Mouse (Mus musculus) Patski (cell line): ENCODE measurements around the gene Mtg2. TPM values are rescaled to one million over a fixed set of nuclear protein-coding genes. Genes with fewer than 3 reads are reported as not detected.

Source experiments
- ATAC-seq: fragments of 100-300 bp; one replicate; pipeline ENCODE4 v1.8.0; 2021
- CTCF ChIA-PET: fragments of 350-600 bp; sonication (Branson Sonifier 250); formaldehyde crosslinking; loops from one replicate; lab custom pipeline; 2022; ENCODE audit warnings: inconsistent platforms; lab: Charles Lee
- POLR2A ChIA-PET: fragments of 350-600 bp; sonication (Branson Sonifier 250); formaldehyde crosslinking; loops from one replicate; lab custom pipeline; 2022; ENCODE audit warnings: antibody characterized with exemption, inconsistent platforms; lab: Charles Lee
- DNase-seq: peaks from one replicate; pipeline ENCODE4 v3.0.0-alpha.2; 2011; ENCODE audit warnings: low read depth, low spot score
- H3K27me3 ChIP-seq: fragments of 371-371 bp; one replicate; pipeline ENCODE4 v1.5.1; 2021
- CTCF ChIP-seq: fragments of 100-300 bp; IDR thresholded peaks from one replicate; pipeline ENCODE4 v1.5.1; 2021
- in situ Hi-C: fragments of 300-500 bp; cut with MboI; formaldehyde crosslinking; loops from 3 replicates; pipeline ENCODE4 v1.11.1; 2018; ENCODE audit warnings: low pct_unique_long_range_greater_than_20kb, mixed read lengths
- polyA plus RNA-seq: library from polyadenylated mRNA; unstranded; gene quantifications from one replicate; pipeline ENCODE4 v1.2.3, GENCODE M21; 2021

The Mtg2 gene
- 22.4 TPM for polyA plus RNA-seq

- POLR2A ChIA-PET, result interaction anchor here (0.7 to 1.7 kb wide), 7 partner anchors 8 to 49 kb away, joined by 3 to 6 read pairs (median 3); partner anchors contain the start of gene Osbpl2
- no peak for TF ChIP-seq CTCF
- in situ Hi-C loops, result loop anchor here (10.0 kb wide), 2 partner anchors 54 to 184 kb away; partner anchors contain the start of gene Rps21
- DNase-seq (no peak), ATAC-seq (peak; percentile 84)
- H3K27me3 ChIP-seq, result no peaks in the 10 kb centered on the region
- CTCF ChIA-PET, result interaction anchor here (1.4 kb wide), 2 partner anchors 9 to 18 kb away, joined by 3 to 5 read pairs; no protein-coding TSS in a partner anchor
Measured at GRCm38 (mm10) chr2:180070481-180071453, at the start of gene Mtg2. Gene Mtg2 (plus strand): TSS chr2:180070588.

GRCm38 (mm10) chr2:180020919-180021318, 49.5 kb upstream of the Mtg2 start:
- DNase-seq (no peak), ATAC-seq (no peak)
- H3K27me3 ChIP-seq, result peaks cover 9% of the 10 kb centered on the region
- ChIA-PET CTCF (no interaction called here), POLR2A (no interaction called here)
- TF ChIP-seq CTCF, result no peak
- in situ Hi-C loops, result no loop called here

GRCm38 (mm10) chr2:180022751-180023150, 47.6 kb upstream of the Mtg2 start:
- ChIA-PET POLR2A (no interaction called here), CTCF (no interaction called here)
- TF ChIP-seq CTCF, result no peak
- in situ Hi-C loops, result no loop called here
- peaks cover 9% of the 10 kb centered on the region for H3K27me3 ChIP-seq
- no peak for ATAC-seq
- DNase-seq, result no peak

GRCm38 (mm10) chr2:180024401-180025098, 45.8 kb upstream of the Mtg2 start, which contains the start of gene Lsm14b:
Gene Lsm14b (plus strand): TSS chr2:180024987.
- peaks cover 9% of the 10 kb centered on the region for H3K27me3 ChIP-seq
- in situ Hi-C loops, result no loop called here
- ChIA-PET CTCF (no interaction called here), POLR2A (interaction anchor here (1.3 to 1.8 kb wide), 4 partner anchors 11 to 44 kb away, joined by 4 to 11 read pairs (median 5); partner anchors contain the start of genes Psma7 and Ss18l1)
- DNase-seq (peak; percentile 62), ATAC-seq (peak; percentile 95)
- no peak for TF ChIP-seq CTCF

GRCm38 (mm10) chr2:180025135-180025860, 45.1 kb upstream of the Mtg2 start:
- ATAC-seq, result peak; percentile 22
- no peak for DNase-seq
- POLR2A ChIA-PET, result interaction anchor here (0.8 to 1.8 kb wide), 6 partner anchors 10 to 45 kb away, joined by 3 to 11 read pairs (median 4); partner anchors contain the start of genes Psma7 and Ss18l1
- TF ChIP-seq CTCF, result no peak
- peaks cover 9% of the 10 kb centered on the region for H3K27me3 ChIP-seq
- CTCF ChIA-PET, result interaction anchor here (1.2 to 2.4 kb wide), 5 partner anchors 15 to 112 kb away, joined by 3 to 8 read pairs (median 3); no protein-coding TSS in a partner anchor
- in situ Hi-C loops, result no loop called here

- ChIA-PET POLR2A (interaction anchor here (0.8 to 1.5 kb wide), 4 partner anchors 9 to 44 kb away, joined by 3 to 5 read pairs (median 3); partner anchors contain the start of genes Psma7 and Ss18l1), CTCF (interaction anchor here (1.1 to 2.4 kb wide), 6 partner anchors 15 to 113 kb away, joined by 3 to 8 read pairs (median 3); no protein-coding TSS in a partner anchor)
- peaks cover 9% of the 10 kb centered on the region for H3K27me3 ChIP-seq
Measured at GRCm38 (mm10) chr2:180025861-180026200, 44.6 kb upstream of the Mtg2 start.

GRCm38 (mm10) chr2:180027768-180028167, 42.6 kb upstream of the Mtg2 start:
- no peak for DNase-seq
- ChIA-PET CTCF (interaction anchor here (1.2 to 2.4 kb wide), 3 partner anchors 13 to 24 kb away, joined by 3 to 8 read pairs (median 4); no protein-coding TSS in a partner anchor), POLR2A (interaction anchor here (1.1 to 1.4 kb wide), 2 partner anchors 13 to 16 kb away, joined by 3 read pairs; no protein-coding TSS in a partner anchor)
- ATAC-seq, result no peak
- no peak for TF ChIP-seq CTCF
- H3K27me3 ChIP-seq, result peaks cover 4% of the 10 kb centered on the region
- in situ Hi-C loops, result no loop called here

More at GRCm38 (mm10) chr2:180025861-180026200, 44.6 kb upstream of the Mtg2 start:
- DNase-seq (no peak), ATAC-seq (no peak)
- in situ Hi-C loops, result no loop called here
- no peak for TF ChIP-seq CTCF

- H3K27me3 ChIP-seq, result no peaks in the 10 kb centered on the region
- no peak for TF ChIP-seq CTCF
- no peak for DNase-seq
- no peak for ATAC-seq
- in situ Hi-C loops, result loop anchor here (10.0 kb wide), 1 partner anchor 1776 kb away; no protein-coding TSS in a partner anchor
- POLR2A ChIA-PET, result interaction anchor here (1.4 kb wide), 1 partner anchor 54 kb away, joined by 8 read pairs; the partner anchor contains the start of gene Taf4
- CTCF ChIA-PET, result no interaction called here
Measured at GRCm38 (mm10) chr2:180031270-180031669, 39.1 kb upstream of the Mtg2 start.

- DNase-seq, result peak; percentile 69
- ATAC-seq, result peak; percentile 78
- ChIA-PET POLR2A (interaction anchor here (1.3 to 1.4 kb wide), 2 partner anchors 9 to 119 kb away, joined by 4 to 5 read pairs; partner anchors contain the start of genes Psma7 and Ss18l1), CTCF (interaction anchor here (0.8 to 2.0 kb wide), 4 partner anchors 9 to 18 kb away, joined by 3 to 9 read pairs (median 4); partner anchors contain the start of genes Psma7 and Ss18l1)
- in situ Hi-C loops, result loop anchor here (10.0 kb wide), 1 partner anchor 1778 kb away; no protein-coding TSS in a partner anchor
- TF ChIP-seq CTCF, result no peak
- no peaks in the 10 kb centered on the region for H3K27me3 ChIP-seq
Measured at GRCm38 (mm10) chr2:180032925-180033324, 37.5 kb upstream of the Mtg2 start.
